Mouse (Mus musculus) intestine, postnatal 0 days (tissue): ENCODE data around the gene Taar8a. TPM values are rescaled to one million over a fixed set of nuclear protein-coding genes. Genes with fewer than 3 reads are reported as not detected.
A peak's percentile ranks its signal among the peaks of the same experiment; 100 is the strongest.
"Not testable (repeated sequence)": the region's sequence is repeated elsewhere in the genome, so short reads cannot be mapped to it uniquely, and the experiment has no call there.

ENCODE experiments used
- ATAC-seq: fragments of 200-750 bp; cut with Nextera tagmentation; 2 replicates; pipeline ENCODE4 v1.8.0; 2017; ENCODE audit warnings: mild to moderate bottlenecking, moderate TSS enrichment, moderate library complexity
- H3K27ac ChIP-seq: fragments of 300-500 bp; sonication (generic); 2 replicates; pipeline ENCODE4 v1.5.1; 2014; ENCODE audit warnings: mild to moderate bottlenecking, low read depth, low read length, moderate library complexity
- H3K27me3 ChIP-seq: fragments of 300-500 bp; sonication (generic); replicated peaks from 2 replicates; pipeline ENCODE4 v1.6.1; 2014; ENCODE audit warnings: low read length, mixed read lengths; ENCODE audit not compliant: control insufficient read depth, insufficient read depth
- H3K36me3 ChIP-seq: fragments of 300-500 bp; sonication (generic); 2 replicates; pipeline ENCODE4 v1.6.1; 2014; ENCODE audit warnings: mild to moderate bottlenecking, moderate library complexity; ENCODE audit not compliant: control insufficient read depth, insufficient read depth
- H3K4me1 ChIP-seq: fragments of 300-500 bp; sonication (generic); replicated peaks from 2 replicates; pipeline ENCODE4 v1.6.1; 2014; ENCODE audit warnings: antibody characterized with exemption, low read length, mixed read lengths; ENCODE audit not compliant: control insufficient read depth, insufficient read depth
- H3K4me2 ChIP-seq: fragments of 300-500 bp; sonication (generic); replicated peaks from 2 replicates; pipeline ENCODE4 v1.6.1; 2014; ENCODE audit warnings: low read depth, mild to moderate bottlenecking, moderate library complexity
- H3K4me3 ChIP-seq: fragments of 300-500 bp; sonication (generic); 2 replicates; pipeline ENCODE4 v1.5.1; 2014; ENCODE audit warnings: low read depth, low read length
- H3K9ac ChIP-seq: fragments of 300-500 bp; sonication (generic); 2 replicates; pipeline ENCODE4 v1.6.1; 2014; ENCODE audit warnings: mild to moderate bottlenecking, low read depth, low read length
- H3K9me3 ChIP-seq: fragments of 300-500 bp; sonication (generic); 2 replicates; pipeline ENCODE4 v1.6.1; 2016; ENCODE audit warnings: mixed run types; ENCODE audit not compliant: control insufficient read depth
- CTCF ChIP-seq: sonication (generic); IDR thresholded peaks from 2 replicates; pipeline ENCODE4 v1.5.1; 2016; ENCODE audit warnings: low read depth, mild to moderate bottlenecking, control low read depth, antibody characterized with exemption, moderate library complexity
- WGBS: fragments of 180-500 bp; shearing (Covaris S2); extraction: QIAGEN DNeasy Blood & Tissue Kit; methylation state at CpG from one replicate; pipeline ENCODE4 v1.1.7; 2014; 5-methylcytosine and 5-hydroxymethylcytosine counted together
- polyA plus RNA-seq: library from polyadenylated mRNA; unstranded; fragments of >200 nt; fragmentation: Nextera tagmentation; extraction: Ambion mirVana; gene quantifications from 2 replicates; pipeline ENCODE4 v1.2.1, GENCODE M21; 2015

The Taar8a gene
- polyA plus RNA-seq, 1 experiment from 2014 or later, result not detected

DNA sequence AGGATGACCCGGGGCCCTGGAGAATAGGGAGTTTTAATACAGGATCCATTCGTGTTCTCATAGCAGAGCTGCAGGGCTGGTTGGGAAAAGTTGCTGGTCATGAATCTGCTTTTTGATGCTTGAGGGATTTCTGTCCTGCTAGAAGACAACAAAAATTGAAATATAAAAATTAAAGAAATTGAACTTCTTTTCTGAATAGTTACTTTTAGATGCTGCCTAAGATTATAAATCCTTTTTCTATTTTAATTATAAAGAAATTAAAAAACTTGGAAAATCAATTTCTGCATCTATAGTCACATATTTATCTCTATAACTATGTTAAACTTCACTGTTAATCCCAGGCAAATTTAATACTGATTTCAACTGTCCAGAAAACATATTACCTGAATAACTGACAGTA lies 15.9 kb downstream of the Taar8a start, which contains the start of gene Taar8b:
TSS of gene Taar8b (minus strand) at position 101 of the 400 bp plus-strand sequence.
- 65% methylated on average over 2 of the region's 2 CpGs for WGBS
- ATAC-seq, result no peak
- no peak within 1 kb of the TSS for H3K4me2 ChIP-seq

DNA sequence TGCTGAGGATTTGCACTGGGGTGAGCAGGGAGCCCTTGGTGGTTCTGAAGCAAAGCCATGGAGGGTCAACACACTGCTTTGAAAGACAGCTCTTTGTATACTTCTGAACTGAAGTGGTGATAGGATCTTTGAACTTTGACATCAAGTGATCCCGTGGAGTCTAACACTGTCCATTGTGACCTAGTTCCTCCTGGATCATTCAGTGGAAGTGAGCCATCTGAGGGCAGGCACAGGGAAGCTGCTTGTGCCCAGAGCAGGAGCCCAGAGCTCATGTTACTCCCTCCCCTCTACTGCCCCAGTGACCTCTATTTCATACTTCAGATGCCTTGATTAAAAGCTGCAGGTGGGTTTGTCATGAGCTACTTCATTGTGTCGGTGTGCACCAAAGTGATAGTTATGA lies 20.7 kb downstream of the Taar8a start:
- WGBS, result 40% methylated on average over 2 of the region's 2 CpGs
- H3K4me2 ChIP-seq, H3K27me3 ChIP-seq, H3K4me3 ChIP-seq, H3K4me1 ChIP-seq, H3K9me3 ChIP-seq, H3K27ac ChIP-seq, H3K9ac ChIP-seq, H3K36me3 ChIP-seq: not testable (repeated sequence)
- ATAC-seq, result peak; percentile 36; the same call in 1 of the 2 replicates

More for the DNA sequence above, 15.9 kb downstream of the Taar8a start, which contains the start of gene Taar8b:
- H3K9me3 ChIP-seq, result no peaks in the 10 kb centered on the region
- H3K4me3 ChIP-seq, result no peak within 1 kb of the TSS
- H3K4me1 ChIP-seq, result no peaks in the 10 kb centered on the region
- no peaks in the 10 kb centered on the region for H3K27me3 ChIP-seq
- no peaks in the 10 kb centered on the region for H3K36me3 ChIP-seq
- H3K9ac ChIP-seq, result no peak within 1 kb of the TSS
- TF ChIP-seq CTCF, result no peak
- H3K27ac ChIP-seq, result no peak within 1 kb of the TSS

DNA sequence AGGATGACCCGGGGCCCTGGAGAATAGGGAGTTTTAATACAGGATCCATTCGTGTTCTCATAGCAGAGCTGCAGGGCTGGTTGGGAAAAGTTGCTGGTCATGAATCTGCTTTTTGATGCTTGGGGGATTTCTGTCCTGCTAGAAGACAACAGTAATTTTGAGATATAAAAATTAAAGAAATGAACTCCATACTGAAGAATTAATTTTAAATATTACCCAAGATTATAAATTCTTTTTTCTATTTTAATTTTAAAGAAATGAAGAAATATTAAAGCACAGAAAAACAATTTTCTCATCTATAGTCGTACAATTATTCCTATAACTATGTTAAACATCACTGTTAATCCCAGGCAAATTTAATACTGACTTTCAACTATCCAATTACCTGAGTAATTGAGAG lies 25.5 kb downstream of the Taar8a start, which contains the start of gene Taar8c:
TSS of gene Taar8c (minus strand) at position 101 of the 400 bp plus-strand sequence.
- not testable (repeated sequence) for H3K4me3 ChIP-seq, ATAC-seq, H3K9me3 ChIP-seq, H3K27ac ChIP-seq, H3K36me3 ChIP-seq, H3K27me3 ChIP-seq, H3K4me2 ChIP-seq, H3K4me1 ChIP-seq, H3K9ac ChIP-seq
- 88% methylated on average over 1 of the region's 3 CpGs for WGBS

DNA sequence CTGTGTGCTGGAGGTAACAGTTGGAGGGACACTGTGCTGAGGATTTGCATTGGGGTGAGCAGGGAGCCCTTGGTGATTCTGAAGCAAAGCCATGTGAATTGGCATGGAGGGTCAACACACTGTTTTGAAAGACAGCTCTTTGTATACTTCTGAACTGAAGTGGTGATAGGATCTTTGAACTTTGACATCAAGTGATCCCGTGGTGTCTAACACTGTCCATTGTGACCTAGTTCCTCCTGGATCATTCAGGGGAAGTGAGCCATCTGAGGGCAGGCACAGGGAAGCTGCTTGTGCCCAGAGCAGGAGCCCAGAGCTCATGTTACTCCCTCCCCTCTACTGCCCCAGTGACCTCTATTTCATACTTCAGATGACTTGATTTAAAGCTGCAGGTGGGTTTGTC lies 27.0 kb downstream of the Taar8a start:
- WGBS, result 4% methylated on average over 1 of the region's 1 CpGs
- ATAC-seq, H3K27ac ChIP-seq, H3K4me3 ChIP-seq, H3K4me2 ChIP-seq, H3K27me3 ChIP-seq, H3K4me1 ChIP-seq, H3K9me3 ChIP-seq, H3K36me3 ChIP-seq, H3K9ac ChIP-seq: not testable (repeated sequence)

DNA sequence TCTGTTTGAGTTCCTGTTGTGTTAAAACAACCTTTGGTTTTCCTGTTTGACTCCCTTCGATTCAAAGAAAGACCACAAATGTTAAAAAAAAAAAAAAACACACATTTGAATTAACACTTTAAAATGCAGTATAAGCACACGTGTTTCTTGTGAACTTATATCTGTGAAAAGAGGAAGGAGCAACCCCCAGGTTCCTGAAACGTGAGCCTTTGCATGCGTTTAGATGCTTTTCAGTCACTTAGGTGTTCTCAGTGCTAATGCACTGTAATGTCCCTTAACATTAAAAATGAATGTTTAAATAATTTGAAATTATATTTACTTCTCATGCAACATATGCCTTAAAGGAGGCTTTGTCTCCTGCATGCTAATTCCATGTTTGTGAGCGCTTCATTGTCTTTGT lies 31.4 kb downstream of the Taar8a start:
- 36% methylated on average over 5 of the region's 5 CpGs for WGBS
- Histone ChIP-seq H3K27ac (no peak overlapping the region), H3K4me3 (no peak overlapping the region), H3K4me2 (no peak overlapping the region), H3K27me3 (no peaks in the 10 kb centered on the region), H3K9ac (no peak overlapping the region), H3K9me3 (no peaks in the 10 kb centered on the region), H3K4me1 (0 out of 2 replicates have a peak, but pooled peaks cover 3% of the 10 kb centered on the region), H3K36me3 (no peaks in the 10 kb centered on the region)
- ATAC-seq, result no peak
- no peak for TF ChIP-seq CTCF

DNA sequence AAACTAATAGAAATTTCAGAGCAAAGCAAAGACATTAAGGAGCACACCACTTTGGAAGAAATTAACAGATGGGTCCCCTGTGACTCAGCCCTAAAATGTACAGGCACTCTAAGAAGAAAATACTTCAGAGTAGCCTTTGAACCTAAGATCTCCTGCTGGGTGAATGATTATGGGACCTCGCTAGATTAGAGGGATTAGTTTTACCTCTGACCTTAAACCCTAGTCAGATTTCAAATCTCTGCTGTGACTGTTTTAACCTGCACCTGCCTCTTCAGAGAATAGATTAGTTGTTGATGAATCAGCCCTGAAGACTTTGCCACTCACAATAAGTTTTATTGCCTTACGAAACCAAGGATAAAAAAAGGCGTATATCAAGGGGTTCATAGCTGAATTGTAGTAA lies 31.9 kb downstream of the Taar8a start:
- Histone ChIP-seq H3K27me3 (no peaks in the 10 kb centered on the region), H3K27ac (peak overlapping the region; percentile 80), H3K4me1 (0 out of 2 replicates have a peak, but pooled peaks cover 3% of the 10 kb centered on the region), H3K9me3 (no peaks in the 10 kb centered on the region), H3K9ac (no peak overlapping the region), H3K36me3 (no peaks in the 10 kb centered on the region), H3K4me3 (no peak overlapping the region), H3K4me2 (peak overlapping the region; percentile 24; the same call in 1 of the 2 replicates)
- peak; percentile 87 for ATAC-seq
- no peak for TF ChIP-seq CTCF
- 36% methylated on average over 3 of the region's 3 CpGs for WGBS

DNA sequence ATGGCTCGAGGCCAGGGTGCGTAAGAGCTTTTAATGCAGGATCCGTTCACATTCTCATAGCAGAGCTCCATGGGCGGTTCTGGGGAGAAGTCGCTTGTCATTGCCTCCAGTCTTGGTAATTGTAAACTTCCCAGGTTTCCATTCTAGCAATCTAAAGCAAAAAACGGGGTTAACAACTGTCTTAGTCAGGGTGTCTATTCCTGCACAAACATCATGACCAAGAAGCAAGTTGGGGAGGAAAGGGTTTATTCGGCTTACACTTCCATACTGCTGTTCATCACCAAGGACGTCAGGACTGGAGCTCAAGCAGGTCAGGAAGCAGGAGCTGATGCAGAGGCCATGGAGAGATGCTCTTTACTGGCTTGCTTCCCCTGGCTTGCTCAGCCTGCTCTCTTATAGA lies 33.1 kb downstream of the Taar8a start, which contains the start of gene Taar9:
TSS of gene Taar9 (minus strand) at position 101 of the 400 bp plus-strand sequence.
- WGBS, result 82% methylated on average over 8 of the region's 8 CpGs
- ATAC-seq, H3K4me3 ChIP-seq, H3K9me3 ChIP-seq, H3K9ac ChIP-seq, H3K4me1 ChIP-seq, H3K27me3 ChIP-seq, H3K36me3 ChIP-seq: not testable (repeated sequence)
- H3K4me2 ChIP-seq, result peak within 1 kb of the TSS; percentile 24; the same call in 1 of the 2 replicates
- H3K27ac ChIP-seq, result peak within 1 kb of the TSS; percentile 80
